Mouse (Mus musculus) left cerebral cortex, postnatal 10 days (tissue): ENCODE data around the gene Olfr160. TPM values are rescaled to one million over a fixed set of nuclear protein-coding genes. Genes with fewer than 3 reads are reported as not detected.

ENCODE experiments used
- DNase-seq, 2 experiments: peaks; one replicate each; pipeline ENCODE4 v3.0.0; 2021 to 2022; ENCODE audit warnings: low spot score in 2 of 2, mixed read lengths in 1 of 2; ENCODE audit errors: extremely low spot score in 1 of 2
- intact Hi-C: fragments of 180-260 bp; cut with DNase I; formaldehyde crosslinking; loops from one replicate; pipeline ENCODE4 v1.15.1; 2025
- total RNA-seq, 2 experiments: library from RNA; stranded (reverse); gene quantifications; 2 replicates each; pipeline ENCODE4 v1.2.3; 2021

Olfr160 gene
- total RNA-seq, result not detected

DNA sequence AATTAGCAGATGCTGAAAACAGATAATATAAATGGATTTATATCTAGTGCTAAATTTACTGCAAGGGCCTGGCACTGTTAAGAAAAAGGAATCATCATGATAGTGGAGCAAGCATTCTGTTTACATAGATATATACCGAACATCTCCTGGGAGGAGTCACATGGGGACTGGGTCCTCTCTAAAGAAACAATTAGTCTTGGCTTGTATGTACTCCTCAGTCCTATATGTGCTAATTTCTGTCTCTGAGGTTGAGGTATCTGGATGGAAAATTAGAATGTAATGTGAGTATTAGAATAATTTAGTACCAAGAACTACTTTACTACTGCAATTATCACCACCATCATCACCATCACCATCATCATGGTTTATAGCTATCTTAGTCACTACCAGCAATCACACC is at the start of gene Olfr160:
Gene Olfr160, minus strand, starts transcription at position 101 of the 400 bp plus-strand sequence.
- no peak for DNase-seq
- intact Hi-C loops, result no loop called here

DNA sequence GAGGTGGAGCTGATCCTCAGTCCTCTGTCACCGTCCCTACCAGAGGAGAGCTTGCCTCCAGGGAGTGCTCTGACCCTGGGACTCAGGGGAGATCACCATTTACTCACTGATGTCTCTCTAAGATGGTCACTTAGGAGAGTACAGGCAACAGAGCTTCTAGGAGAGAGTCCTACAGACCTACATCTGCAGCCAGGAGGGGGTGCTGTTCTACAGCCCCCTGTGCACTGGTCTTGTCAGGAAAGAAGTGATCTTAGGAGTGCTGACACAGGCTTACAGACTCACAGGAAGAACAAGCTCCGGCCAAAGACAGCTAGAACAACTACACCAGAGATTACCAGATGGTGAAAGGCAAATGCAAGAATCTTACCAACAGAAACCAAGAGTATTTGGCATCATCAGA is 46.5 kb upstream of the Olfr160 start:
- no peak for DNase-seq
- intact Hi-C loops, result no loop called here

DNA sequence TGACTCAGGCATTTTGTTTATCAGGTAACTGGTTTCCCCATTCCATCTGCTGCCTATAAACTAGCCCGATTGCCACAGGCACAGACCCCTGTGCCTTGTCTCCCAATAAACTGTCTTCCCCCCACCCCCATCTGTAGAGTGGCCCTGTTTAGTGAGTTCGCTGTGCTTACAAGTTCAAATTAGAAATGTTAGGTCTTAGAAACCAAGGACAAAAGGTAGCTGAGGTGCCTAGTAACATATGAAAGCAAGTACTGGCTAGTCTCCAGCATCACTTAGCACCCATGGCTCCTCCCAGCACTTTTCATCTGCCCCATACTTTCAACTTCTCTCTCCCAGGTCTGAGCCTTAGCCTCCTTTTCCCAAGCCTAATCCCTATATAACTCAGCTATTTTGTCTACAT is 45.7 kb upstream of the Olfr160 start:
- DNase-seq, result no peak
- intact Hi-C loops, result no loop called here

DNA sequence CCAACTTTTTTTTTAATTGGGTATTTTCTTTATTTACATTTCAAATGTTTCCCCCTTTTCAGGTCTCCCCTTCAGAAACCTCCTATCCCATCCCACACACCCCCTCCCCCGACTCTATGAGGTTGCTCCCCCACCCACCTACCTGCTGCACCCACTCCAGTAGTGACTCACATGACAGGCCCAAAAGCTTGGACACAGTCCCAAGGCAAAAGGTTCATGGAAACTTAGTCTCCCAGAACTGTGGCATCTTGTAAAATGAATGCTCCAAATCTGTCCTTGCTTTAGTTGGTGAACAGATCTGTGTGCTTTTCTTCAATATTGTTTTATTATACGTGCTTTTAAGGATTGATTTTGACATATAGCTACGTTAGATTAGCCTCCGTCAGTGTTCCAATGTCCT is 36.0 kb upstream of the Olfr160 start:
- intact Hi-C loops, result no loop called here
- no peak for DNase-seq

DNA sequence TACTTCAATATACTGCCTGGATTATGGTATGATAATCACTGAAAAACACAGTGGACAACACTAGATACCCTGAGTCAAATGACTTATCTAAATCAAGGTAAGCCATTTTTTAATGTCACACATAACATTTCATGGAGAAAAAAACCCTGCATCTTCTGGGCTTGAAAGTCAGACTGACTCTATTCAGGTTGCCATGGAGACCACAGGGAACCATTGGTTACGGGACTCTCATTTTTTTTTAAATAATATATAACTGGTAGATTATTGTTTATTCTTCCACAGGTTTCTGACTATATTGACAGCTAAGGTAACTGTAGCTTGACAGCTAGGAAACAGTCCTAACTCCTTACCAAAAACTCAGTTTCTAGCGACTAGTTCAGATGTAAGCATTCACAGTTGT is 35.4 kb upstream of the Olfr160 start:
- intact Hi-C loops, result no loop called here
- peak in 1 of 2 experiments; percentile 7 for DNase-seq

DNA sequence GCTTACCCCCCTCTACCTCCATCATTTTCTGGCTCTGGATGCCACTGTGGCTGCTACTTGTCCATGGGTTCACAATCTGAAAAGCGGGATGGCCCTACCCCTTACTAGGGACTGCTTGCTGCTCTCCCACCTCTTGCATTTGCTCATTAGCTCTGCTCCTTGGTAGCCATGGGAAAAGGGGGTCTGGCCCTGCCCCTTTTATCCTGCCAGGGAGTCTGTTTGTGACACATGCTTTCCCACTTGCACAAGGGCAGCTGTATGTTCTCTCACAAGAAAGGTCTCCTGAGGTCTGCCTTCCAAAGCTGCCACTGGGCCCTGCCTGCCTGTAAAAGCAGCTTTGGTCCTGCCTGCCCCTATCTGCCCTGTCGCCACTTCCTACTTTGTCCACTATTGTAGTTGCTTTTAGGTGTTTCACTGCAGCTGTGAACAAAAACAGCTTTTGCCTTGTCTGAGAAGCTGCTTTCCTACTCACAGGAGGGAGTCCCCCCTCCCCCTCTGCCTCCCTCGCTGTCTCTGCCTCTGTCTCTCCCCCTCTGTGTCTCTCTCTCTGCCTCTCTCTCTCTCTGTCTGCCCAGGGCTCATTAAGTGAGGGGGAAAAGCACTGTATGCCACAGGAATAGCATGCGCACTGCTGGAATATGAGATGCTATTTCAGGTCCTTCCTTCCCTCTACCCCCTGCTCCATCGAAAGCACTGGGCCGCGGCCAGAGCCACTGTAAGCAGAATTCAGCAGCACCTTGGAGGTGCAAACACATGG is 34.4 kb upstream of the Olfr160 start:
- intact Hi-C loops, result no loop called here
- DNase-seq, result peak; percentile 7 to 22

DNA sequence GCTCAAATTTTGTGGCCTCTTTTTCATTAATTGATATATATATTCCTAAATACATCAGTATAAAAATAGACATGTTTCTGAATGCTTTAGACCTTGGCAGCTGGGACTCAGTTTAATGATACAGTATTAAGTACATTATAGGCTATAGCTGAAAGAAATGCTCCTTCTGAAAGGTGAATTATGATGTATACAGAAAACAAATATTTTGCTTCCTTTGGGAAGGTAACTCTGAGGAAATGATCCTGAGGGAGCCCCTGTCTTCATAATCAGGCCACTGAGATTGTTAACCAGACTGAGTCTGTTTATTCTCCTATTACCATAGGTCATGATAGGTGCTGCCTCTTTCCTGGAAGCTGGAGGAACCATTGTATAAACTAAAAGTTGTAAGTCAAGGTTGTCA is 28.8 kb upstream of the Olfr160 start, which contains the start of gene Olfr874:
Gene Olfr874, plus strand, starts transcription at position 301 of the 400 bp plus-strand sequence.
- intact Hi-C loops, result no loop called here
- no peak for DNase-seq

DNA sequence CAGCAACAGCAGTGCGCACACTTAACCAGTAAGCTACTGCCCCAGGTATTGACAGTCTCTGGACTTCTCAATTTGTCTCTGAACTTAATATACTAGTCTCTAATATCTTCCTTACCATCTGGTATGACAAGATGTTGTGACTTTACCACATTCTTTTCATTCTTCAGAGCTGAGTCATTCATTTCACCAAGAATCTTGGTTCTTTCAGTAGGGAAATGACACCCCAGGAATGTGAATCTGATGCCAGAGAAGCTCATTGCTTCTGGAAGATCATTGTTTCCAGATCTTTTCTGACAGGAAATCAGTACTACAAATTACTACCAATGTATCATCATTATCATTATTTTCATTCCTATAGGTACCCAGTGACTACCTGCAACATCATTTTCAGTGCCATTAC is 18.3 kb upstream of the Olfr160 start:
- intact Hi-C loops, result no loop called here
- no peak for DNase-seq

DNA sequence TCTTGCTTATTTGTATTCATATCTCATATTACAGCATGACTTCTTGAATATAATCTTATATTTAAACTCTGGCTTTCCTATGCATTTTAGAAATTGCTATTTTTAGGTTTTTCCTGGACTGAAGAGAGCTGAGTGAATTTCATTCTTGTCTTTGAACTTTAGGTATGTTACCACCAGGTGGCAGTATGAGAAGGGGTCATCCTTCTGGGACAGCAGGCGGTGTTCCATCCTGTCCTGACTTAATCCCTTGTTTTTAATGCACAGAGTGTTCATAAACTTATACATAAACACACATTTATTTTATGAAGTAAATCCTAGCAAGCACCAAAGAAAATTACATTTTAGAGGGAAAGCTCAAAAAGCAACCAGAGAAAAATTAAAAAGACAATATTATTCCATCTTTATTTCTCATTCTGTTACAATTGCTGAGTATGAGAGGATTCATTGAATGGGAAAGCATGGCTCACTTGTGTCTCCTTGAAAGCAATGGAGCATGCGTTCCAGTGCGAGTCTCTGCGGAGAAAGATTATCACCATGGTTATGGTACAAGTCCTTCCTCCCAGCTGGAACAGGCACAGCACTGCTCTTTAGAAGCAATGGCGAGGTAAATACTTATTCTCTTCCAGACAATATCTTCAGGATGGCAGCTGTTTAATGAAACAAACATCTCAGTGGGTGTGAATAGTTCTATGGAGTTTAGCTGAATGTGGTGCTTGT is 25.9 kb downstream of the Olfr160 start:
- no peak for DNase-seq

DNA sequence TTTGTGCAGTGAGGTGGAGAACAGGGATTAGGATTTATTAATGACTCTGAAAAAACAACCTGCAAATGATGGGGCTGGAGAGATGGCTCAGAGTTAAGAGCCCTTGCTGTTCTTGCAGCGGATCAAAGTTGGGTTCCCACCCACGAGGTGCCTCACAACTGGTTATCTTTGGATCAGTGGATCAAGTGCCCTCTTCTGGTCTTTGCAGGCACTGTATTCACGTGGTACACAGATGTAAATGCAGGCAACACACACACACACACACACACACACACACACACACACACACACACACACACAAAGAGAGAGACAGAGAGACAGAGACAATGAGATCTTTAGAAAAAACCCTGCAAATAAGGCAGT is 28.1 kb downstream of the Olfr160 start:
- intact Hi-C loops, result no loop called here
- DNase-seq, result no peak

More for the DNA sequence above, 25.9 kb downstream of the Olfr160 start:
- intact Hi-C loops, result loop anchor here (2.0 kb wide), 1 partner anchor 243 kb away; no protein-coding TSS in a partner anchor

DNA sequence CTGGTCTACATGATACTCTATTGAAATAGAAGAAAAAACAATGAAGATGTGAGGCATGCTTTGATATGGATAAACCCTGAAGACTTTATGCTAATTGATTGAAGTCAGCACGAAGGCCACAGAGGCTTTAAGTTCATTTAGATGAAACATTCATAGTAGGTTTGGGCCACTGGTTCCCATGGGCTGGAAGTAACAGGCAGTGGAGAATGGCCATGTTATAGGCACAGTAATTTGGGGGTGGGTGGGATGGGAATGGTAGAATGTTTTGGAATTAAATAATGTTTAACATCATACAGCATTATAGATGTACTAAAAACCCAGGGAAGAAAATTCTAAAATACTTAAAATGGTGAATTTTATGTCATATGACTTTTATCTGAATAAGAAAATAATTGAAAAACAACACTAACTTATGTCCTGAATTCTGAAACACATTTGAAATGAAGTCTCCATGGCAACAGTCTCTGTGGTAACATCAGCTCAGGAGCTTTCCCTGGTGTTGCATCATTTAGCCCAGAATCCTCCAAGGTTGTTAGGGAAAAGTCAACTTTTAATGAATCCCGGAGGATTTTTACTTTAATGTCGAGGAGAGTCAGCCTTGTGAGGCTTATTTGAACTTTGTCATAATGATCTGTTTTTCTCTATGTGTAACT is 28.6 kb downstream of the Olfr160 start:
- DNase-seq, result peak in 1 of 2 experiments; percentile 45
- intact Hi-C loops, result no loop called here

DNA sequence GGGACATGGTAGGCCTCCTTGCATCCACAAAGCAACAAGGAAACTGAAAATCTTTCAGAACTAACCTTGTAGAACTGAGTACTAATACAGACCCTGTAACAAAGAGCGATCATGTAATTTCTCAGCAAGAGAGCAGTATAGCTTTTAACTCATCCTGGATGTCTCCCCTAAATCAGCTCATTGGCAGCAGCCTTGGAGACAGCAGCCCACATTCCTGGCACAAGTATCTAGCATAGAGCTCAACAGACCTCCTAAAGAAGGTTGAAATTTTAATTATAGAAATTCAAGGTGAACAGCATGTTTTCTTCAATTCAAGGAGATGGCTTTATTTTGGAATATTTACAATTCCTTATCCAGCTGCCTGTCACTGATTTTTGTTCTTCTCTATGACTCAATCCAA is 34.9 kb downstream of the Olfr160 start:
- intact Hi-C loops, result no loop called here
- DNase-seq, result no peak

DNA sequence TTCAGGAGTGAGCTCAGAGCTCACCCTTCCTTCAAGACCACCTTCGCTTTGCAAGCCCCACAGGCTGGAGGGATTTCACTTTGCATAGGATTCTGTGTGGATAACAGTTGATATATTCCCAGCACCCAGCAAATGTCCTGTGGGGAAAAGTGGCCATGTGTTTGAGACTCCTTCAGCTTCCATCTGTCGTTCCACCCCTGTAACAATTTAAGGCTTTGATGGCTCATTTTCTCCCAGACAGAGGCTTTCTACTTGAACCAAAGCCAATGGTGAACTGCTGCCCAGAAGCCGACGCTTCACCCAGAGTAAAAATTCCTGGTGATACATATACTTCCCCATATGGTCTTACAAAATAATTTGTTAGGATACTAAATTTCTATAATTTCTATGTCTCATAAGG is 40.8 kb downstream of the Olfr160 start:
- intact Hi-C loops, result no loop called here
- DNase-seq, result no peak

DNA sequence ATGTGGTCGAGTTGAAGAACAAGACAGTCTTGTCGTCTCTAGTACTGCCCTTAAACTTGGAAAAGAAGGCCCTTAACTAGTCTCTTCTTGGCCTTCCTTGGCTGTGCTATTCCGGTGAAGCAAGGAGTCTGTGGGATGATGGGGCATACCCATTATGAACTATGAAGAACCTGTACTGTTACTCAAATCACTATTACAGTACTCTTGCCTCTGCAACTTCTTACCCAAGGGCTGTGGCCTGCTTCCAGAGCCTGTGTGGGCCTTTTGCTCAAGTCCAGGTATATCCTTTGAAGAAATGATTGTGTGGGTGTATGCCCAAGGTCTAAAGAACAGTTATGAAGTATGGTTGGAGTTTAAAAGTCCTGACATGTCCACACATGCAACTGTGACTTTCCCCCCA is 45.8 kb downstream of the Olfr160 start:
- intact Hi-C loops, result no loop called here
- DNase-seq, result no peak

DNA sequence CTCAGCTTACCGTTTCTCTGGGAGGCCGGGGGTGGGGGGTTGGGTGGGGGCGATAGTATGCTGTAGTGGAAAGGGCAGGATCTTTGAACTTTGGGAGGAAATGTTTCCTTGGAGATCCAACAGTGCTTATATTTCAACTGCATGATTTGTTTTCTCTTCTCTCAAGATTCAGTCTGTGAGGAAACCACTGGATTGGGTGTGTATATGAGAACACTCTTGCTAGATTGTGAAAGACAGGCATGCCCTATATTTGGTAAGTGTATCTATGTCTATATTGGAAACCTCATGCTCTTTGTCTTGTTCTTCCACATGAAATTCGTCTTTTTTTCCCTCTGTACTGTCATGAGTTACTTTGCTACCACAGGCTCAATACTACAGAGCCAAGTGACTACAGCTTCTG is 46.4 kb downstream of the Olfr160 start:
- DNase-seq, result no peak
- intact Hi-C loops, result no loop called here

DNA sequence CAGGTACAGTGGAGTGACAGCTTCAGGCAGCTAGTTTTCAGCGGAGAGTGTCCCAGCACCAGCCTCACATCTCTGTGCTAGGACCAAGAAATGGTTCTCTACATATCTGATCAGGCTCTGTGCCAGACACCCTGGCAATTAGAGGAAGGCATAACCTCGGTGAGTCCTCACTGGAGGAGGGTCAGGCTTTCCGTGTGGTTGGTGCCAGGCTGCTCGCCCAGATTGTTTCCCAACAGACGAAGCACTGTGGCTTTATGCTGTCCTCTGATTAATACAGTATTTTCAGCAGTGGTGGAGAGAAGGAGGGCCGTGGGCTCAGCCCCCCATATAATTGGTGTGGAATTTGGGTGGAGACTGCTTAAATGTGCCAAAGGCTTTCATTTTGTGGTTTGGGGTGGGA is 46.9 kb downstream of the Olfr160 start, which contains the start of gene Panx3:
Gene Panx3, minus strand, starts transcription at position 121 of the 400 bp plus-strand sequence.
- intact Hi-C loops, result no loop called here
- no peak for DNase-seq

DNA sequence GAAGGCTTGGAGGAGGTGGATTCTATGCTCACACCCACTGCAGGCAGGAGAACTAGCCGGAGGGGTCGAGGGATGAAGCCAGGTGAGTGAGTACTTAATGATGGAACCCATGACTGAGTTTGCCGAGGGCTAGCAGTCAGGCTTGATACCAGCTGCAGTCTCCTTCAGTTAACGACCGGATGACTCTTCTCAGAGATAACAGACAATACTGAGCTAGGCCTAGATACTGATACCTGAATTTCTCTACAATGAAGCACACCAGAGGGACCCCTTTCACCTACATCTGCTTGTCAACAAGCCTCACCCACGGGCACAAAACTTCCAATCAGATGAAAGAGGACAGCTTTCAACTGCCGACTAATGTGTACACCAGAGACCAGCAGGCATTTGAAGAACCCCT is 50.0 kb downstream of the Olfr160 start:
- intact Hi-C loops, result no loop called here
- DNase-seq, result no peak

DNA sequence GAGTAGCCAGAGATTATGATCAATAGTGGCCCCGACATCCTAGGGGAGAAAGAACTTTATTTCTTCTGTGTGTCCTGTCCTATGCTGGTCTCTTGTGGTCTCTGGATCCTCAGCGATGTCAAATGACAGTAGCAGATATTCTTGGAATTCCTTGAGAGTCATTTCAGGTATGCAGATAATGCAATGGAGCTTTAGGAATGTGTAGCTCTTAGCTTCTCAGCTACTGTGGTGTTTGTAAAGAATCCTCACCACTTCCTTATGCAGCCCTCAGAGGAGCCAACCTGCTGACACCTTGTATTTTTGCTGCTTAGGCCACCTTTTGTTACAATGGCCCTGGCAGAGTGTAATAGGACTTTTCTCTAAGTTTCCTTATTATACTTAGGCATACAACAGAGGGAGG is 51.4 kb downstream of the Olfr160 start:
- intact Hi-C loops, result no loop called here
- DNase-seq, result no peak

DNA sequence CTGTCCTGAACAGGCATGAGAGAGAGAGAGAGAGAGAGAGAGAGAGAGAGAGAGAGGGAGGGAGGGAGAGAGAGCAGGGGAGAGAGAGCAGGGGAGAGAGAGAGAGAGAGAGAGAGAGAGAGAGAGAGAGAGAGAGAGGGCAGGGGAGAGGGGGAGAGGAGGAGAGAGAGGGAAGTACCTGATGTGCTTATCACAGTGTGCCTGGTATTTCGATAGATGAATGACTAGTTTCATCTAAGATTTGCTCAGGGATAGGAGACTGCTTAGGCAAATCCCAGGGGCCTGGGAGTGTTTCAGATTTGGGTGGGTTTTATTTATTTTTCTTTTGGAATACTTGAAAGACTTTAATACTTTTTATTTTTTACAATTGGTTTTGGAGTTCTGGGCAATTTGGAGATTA is 52.8 kb downstream of the Olfr160 start:
- no peak for DNase-seq

DNA sequence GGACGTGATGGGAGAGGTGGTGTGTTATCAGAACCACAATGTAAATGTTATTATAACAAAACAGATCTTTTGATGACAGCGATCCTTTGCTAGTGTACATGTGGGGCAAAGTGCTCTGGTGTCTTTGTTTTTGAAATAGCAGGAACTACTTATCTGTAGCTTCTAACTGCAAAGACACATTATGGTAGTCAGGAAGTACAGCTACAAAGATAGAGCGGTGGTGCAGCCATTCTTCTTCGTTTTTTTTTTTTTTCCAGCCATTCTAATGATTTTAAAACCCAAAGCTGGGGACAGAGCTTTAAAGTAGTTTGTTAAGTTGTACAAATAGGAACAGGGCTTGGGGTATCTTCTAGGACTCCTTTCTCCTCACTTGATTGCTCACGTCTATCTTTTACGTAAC is 56.6 kb downstream of the Olfr160 start:
- DNase-seq, result no peak
- intact Hi-C loops, result no loop called here

More for the DNA sequence above, 52.8 kb downstream of the Olfr160 start:
- intact Hi-C loops, result no loop called here
